Mouse (Mus musculus) stomach, embryonic 15.5 days (tissue): ENCODE measurements around the gene Toe1. TPM values are rescaled to one million over a fixed set of nuclear protein-coding genes. Genes with fewer than 3 reads are reported as not detected.
A peak's percentile ranks its signal among the peaks of the same experiment; 100 is the strongest.

Source experiments
- ATAC-seq: fragments of 200-750 bp; cut with Nextera tagmentation; 2 replicates; pipeline ENCODE4 v1.8.0; 2017; ENCODE audit warnings: low read depth, moderate number of reproducible peaks, moderate TSS enrichment; ENCODE audit not compliant: insufficient read depth, low FRiP score
- H3K27ac ChIP-seq: fragments of 300-500 bp; sonication (generic); 2 replicates; pipeline ENCODE4 v1.5.1; 2015; ENCODE audit warnings: mild to moderate bottlenecking, inconsistent platforms
- H3K27me3 ChIP-seq: fragments of 300-500 bp; sonication (generic); replicated peaks from 2 replicates; pipeline ENCODE4 v1.6.1; 2015; ENCODE audit warnings: inconsistent platforms
- H3K36me3 ChIP-seq: fragments of 300-500 bp; sonication (generic); 2 replicates; pipeline ENCODE4 v1.6.1; 2015; ENCODE audit warnings: inconsistent platforms
- H3K4me1 ChIP-seq: fragments of 300-500 bp; sonication (generic); 2 replicates; pipeline ENCODE4 v1.6.1; 2015; ENCODE audit warnings: inconsistent platforms
- H3K4me2 ChIP-seq: fragments of 300-500 bp; sonication (generic); 2 replicates; pipeline ENCODE4 v1.6.1; 2015; ENCODE audit warnings: mild to moderate bottlenecking, inconsistent platforms
- H3K4me3 ChIP-seq: fragments of 300-500 bp; sonication (generic); replicated peaks from 2 replicates; pipeline ENCODE4 v1.5.1; 2015; ENCODE audit warnings: inconsistent platforms
- H3K9ac ChIP-seq: fragments of 300-500 bp; sonication (generic); 2 replicates; pipeline ENCODE4 v1.6.1; 2015; ENCODE audit warnings: inconsistent platforms
- H3K9me3 ChIP-seq: fragments of 300-500 bp; sonication (generic); 2 replicates; pipeline ENCODE4 v1.6.1; 2016; ENCODE audit warnings: inconsistent platforms
- WGBS: fragments of 180-500 bp; shearing (Covaris S2); methylation state at CpG from one replicate; pipeline ENCODE4 v1.1.7; 2015; 5-methylcytosine and 5-hydroxymethylcytosine counted together
- polyA plus RNA-seq: library from polyadenylated mRNA; unstranded; fragments of >200 nt; fragmentation: Nextera tagmentation; extraction: Ambion mirVana; gene quantifications from 2 replicates; pipeline ENCODE4 v1.2.1, GENCODE M21; 2015

Gene Toe1
- polyA plus RNA-seq, 1 experiment from 2014 or later = 32.5 TPM

GRCm38 (mm10) chr4:116787985-116788760 is 19.3 kb downstream of the Toe1 start:
- WGBS = 40% methylated on average over 7 of the region's 7 CpGs
- Histone ChIP-seq H3K36me3 (no peaks in the 10 kb centered on the region), H3K4me2 (no peak overlapping the region), H3K9me3 (no peaks in the 10 kb centered on the region), H3K27ac (peak overlapping the region; percentile 60), H3K27me3 (no peaks in the 10 kb centered on the region), H3K9ac (no peak overlapping the region), H3K4me3 (no peak overlapping the region), H3K4me1 (0 out of 2 replicates have a peak, but pooled peaks cover 4% of the 10 kb centered on the region)
- no peak for ATAC-seq

- Histone ChIP-seq H3K4me2 (no peak overlapping the region), H3K27ac (no peak overlapping the region), H3K9ac (no peak overlapping the region), H3K4me1 (0 out of 2 replicates have a peak, but pooled peaks cover 4% of the 10 kb centered on the region), H3K4me3 (no peak overlapping the region), H3K36me3 (no peaks in the 10 kb centered on the region), H3K27me3 (no peaks in the 10 kb centered on the region), H3K9me3 (no peaks in the 10 kb centered on the region)
- no peak for ATAC-seq
- 90% methylated on average over 1 of the region's 1 CpGs for WGBS
Measured at GRCm38 (mm10) chr4:116786587-116786986, 20.9 kb downstream of the Toe1 start.

GRCm38 (mm10) chr4:116782171-116782570 is 25.3 kb downstream of the Toe1 start:
- no peak for ATAC-seq
- Histone ChIP-seq H3K27ac (no peak overlapping the region), H3K36me3 (no peaks in the 10 kb centered on the region), H3K4me2 (no peak overlapping the region), H3K9me3 (no peaks in the 10 kb centered on the region), H3K9ac (no peak overlapping the region), H3K4me1 (no peaks in the 10 kb centered on the region), H3K27me3 (no peaks in the 10 kb centered on the region), H3K4me3 (no peak overlapping the region)
- WGBS = 42% methylated on average over 8 of the region's 8 CpGs

GRCm38 (mm10) chr4:116781366-116781765 is 26.1 kb downstream of the Toe1 start:
- 54% methylated on average over 2 of the region's 2 CpGs for WGBS

GRCm38 (mm10) chr4:116780541-116780940 is 26.9 kb downstream of the Toe1 start:
- H3K9ac ChIP-seq = no peak overlapping the region
- no peaks in the 10 kb centered on the region for H3K36me3 ChIP-seq
- H3K4me1 ChIP-seq = no peaks in the 10 kb centered on the region
- no peak overlapping the region for H3K4me2 ChIP-seq
- H3K27ac ChIP-seq = no peak overlapping the region
- H3K9me3 ChIP-seq = no peaks in the 10 kb centered on the region
- no peaks in the 10 kb centered on the region for H3K27me3 ChIP-seq
- 58% methylated on average over 2 of the region's 2 CpGs for WGBS
- no peak for ATAC-seq
- no peak overlapping the region for H3K4me3 ChIP-seq

More at GRCm38 (mm10) chr4:116781366-116781765, 26.1 kb downstream of the Toe1 start:
- no peaks in the 10 kb centered on the region for H3K36me3 ChIP-seq
- no peak overlapping the region for H3K9ac ChIP-seq
- ATAC-seq = no peak
- H3K4me3 ChIP-seq = no peak overlapping the region
- H3K4me2 ChIP-seq = no peak overlapping the region
- H3K4me1 ChIP-seq = no peaks in the 10 kb centered on the region
- H3K9me3 ChIP-seq = no peaks in the 10 kb centered on the region
- no peak overlapping the region for H3K27ac ChIP-seq
- no peaks in the 10 kb centered on the region for H3K27me3 ChIP-seq

GRCm38 (mm10) chr4:116777079-116777478 is 30.4 kb downstream of the Toe1 start:
- Histone ChIP-seq H3K36me3 (no peaks in the 10 kb centered on the region), H3K9me3 (no peaks in the 10 kb centered on the region), H3K4me2 (no peak overlapping the region), H3K27ac (no peak overlapping the region), H3K9ac (no peak overlapping the region), H3K4me3 (no peak overlapping the region), H3K27me3 (no peaks in the 10 kb centered on the region), H3K4me1 (no peaks in the 10 kb centered on the region)
- ATAC-seq = no peak
- WGBS = 71% methylated on average over 3 of the region's 3 CpGs

GRCm38 (mm10) chr4:116776391-116776790 is 31.0 kb downstream of the Toe1 start:
- H3K9ac ChIP-seq = no peak overlapping the region
- no peaks in the 10 kb centered on the region for H3K36me3 ChIP-seq
- no peak for ATAC-seq
- H3K27me3 ChIP-seq = no peaks in the 10 kb centered on the region
- no peaks in the 10 kb centered on the region for H3K9me3 ChIP-seq
- H3K4me1 ChIP-seq = no peaks in the 10 kb centered on the region
- WGBS = 93% methylated on average over 5 of the region's 5 CpGs
- H3K4me2 ChIP-seq = no peak overlapping the region
- no peak overlapping the region for H3K4me3 ChIP-seq
- no peak overlapping the region for H3K27ac ChIP-seq

GRCm38 (mm10) chr4:116769060-116769459 is 38.4 kb downstream of the Toe1 start:
- Histone ChIP-seq H3K4me3 (no peak overlapping the region), H3K9me3 (no peaks in the 10 kb centered on the region), H3K9ac (no peak overlapping the region), H3K27ac (no peak overlapping the region), H3K36me3 (no peaks in the 10 kb centered on the region), H3K27me3 (no peaks in the 10 kb centered on the region), H3K4me1 (no peaks in the 10 kb centered on the region), H3K4me2 (no peak overlapping the region)
- ATAC-seq = no peak

- Histone ChIP-seq H3K9me3 (no peaks in the 10 kb centered on the region), H3K27me3 (no peaks in the 10 kb centered on the region), H3K27ac (no peak overlapping the region), H3K4me2 (no peak overlapping the region), H3K4me3 (no peak overlapping the region), H3K36me3 (no peaks in the 10 kb centered on the region), H3K4me1 (no peaks in the 10 kb centered on the region), H3K9ac (no peak overlapping the region)
- ATAC-seq = no peak
- 80% methylated on average over 5 of the region's 5 CpGs for WGBS
Measured at GRCm38 (mm10) chr4:116768510-116768909, 38.9 kb downstream of the Toe1 start.

- no peaks in the 10 kb centered on the region for H3K4me1 ChIP-seq
- H3K27ac ChIP-seq = no peak overlapping the region
- ATAC-seq = no peak
- no peaks in the 10 kb centered on the region for H3K9me3 ChIP-seq
- H3K27me3 ChIP-seq = no peaks in the 10 kb centered on the region
- 87% methylated on average over 5 of the region's 5 CpGs for WGBS
- H3K9ac ChIP-seq = no peak overlapping the region
- H3K36me3 ChIP-seq = no peaks in the 10 kb centered on the region
- H3K4me2 ChIP-seq = no peak overlapping the region
- no peak overlapping the region for H3K4me3 ChIP-seq
Measured at GRCm38 (mm10) chr4:116764001-116764400, 43.4 kb downstream of the Toe1 start.

GRCm38 (mm10) chr4:116761914-116762313 is 45.5 kb downstream of the Toe1 start:
- no peaks in the 10 kb centered on the region for H3K27me3 ChIP-seq
- H3K9me3 ChIP-seq = no peaks in the 10 kb centered on the region
- 68% methylated on average over 2 of the region's 2 CpGs for WGBS
- H3K27ac ChIP-seq = no peak overlapping the region
- H3K9ac ChIP-seq = no peak overlapping the region
- no peak overlapping the region for H3K4me3 ChIP-seq
- H3K36me3 ChIP-seq = no peaks in the 10 kb centered on the region
- ATAC-seq = no peak
- H3K4me1 ChIP-seq = no peaks in the 10 kb centered on the region
- H3K4me2 ChIP-seq = no peak overlapping the region

- no peaks in the 10 kb centered on the region for H3K36me3 ChIP-seq
- H3K4me2 ChIP-seq = no peak overlapping the region
- 84% methylated on average over 2 of the region's 2 CpGs for WGBS
- no peak for ATAC-seq
- no peaks in the 10 kb centered on the region for H3K4me1 ChIP-seq
- no peak overlapping the region for H3K4me3 ChIP-seq
- no peaks in the 10 kb centered on the region for H3K27me3 ChIP-seq
- H3K9ac ChIP-seq = no peak overlapping the region
- no peaks in the 10 kb centered on the region for H3K9me3 ChIP-seq
- no peak overlapping the region for H3K27ac ChIP-seq
Measured at GRCm38 (mm10) chr4:116749750-116750149, 57.7 kb downstream of the Toe1 start.
